Mouse (Mus musculus) heart, embryonic 13.5 days (tissue): Measurements from ENCODE around the gene Klk10. TPM values are rescaled to one million over a fixed set of nuclear protein-coding genes. Genes with fewer than 3 reads are reported as not detected.

Experiments
- ATAC-seq: fragments of 200-750 bp; cut with Nextera tagmentation; 2 replicates; pipeline ENCODE4 v1.8.0; 2017; ENCODE audit warnings: moderate TSS enrichment; ENCODE audit not compliant: insufficient number of reproducible peaks, low FRiP score, low TSS enrichment; ENCODE audit errors: extremely low read depth
- H3K27ac ChIP-seq: fragments of 300-500 bp; sonication (generic); replicated peaks from 2 replicates; pipeline ENCODE4 v1.5.1; 2015; ENCODE audit warnings: moderate library complexity, mild to moderate bottlenecking, inconsistent platforms
- H3K27me3 ChIP-seq: fragments of 300-500 bp; sonication (generic); replicated peaks from 2 replicates; pipeline ENCODE4 v1.6.1; 2015; ENCODE audit warnings: mild to moderate bottlenecking, inconsistent platforms
- H3K36me3 ChIP-seq: fragments of 300-500 bp; sonication (generic); 2 replicates; pipeline ENCODE4 v1.6.1; 2015; ENCODE audit warnings: mild to moderate bottlenecking, inconsistent platforms
- H3K4me1 ChIP-seq: fragments of 300-500 bp; sonication (generic); 2 replicates; pipeline ENCODE4 v1.6.1; 2015; ENCODE audit warnings: inconsistent platforms
- H3K4me2 ChIP-seq: fragments of 300-500 bp; sonication (generic); 2 replicates; pipeline ENCODE4 v1.6.1; 2015; ENCODE audit warnings: inconsistent platforms, mild to moderate bottlenecking, moderate library complexity
- H3K4me3 ChIP-seq: fragments of 300-500 bp; sonication (generic); 2 replicates; pipeline ENCODE4 v1.5.1; 2015; ENCODE audit warnings: moderate library complexity, mild to moderate bottlenecking, inconsistent platforms
- H3K9ac ChIP-seq: fragments of 300-500 bp; sonication (generic); 2 replicates; pipeline ENCODE4 v1.6.1; 2015; ENCODE audit warnings: inconsistent platforms, mild to moderate bottlenecking, moderate library complexity
- H3K9me3 ChIP-seq: fragments of 300-500 bp; sonication (generic); 2 replicates; pipeline ENCODE4 v1.6.1; 2016; ENCODE audit warnings: inconsistent platforms
- WGBS: fragments of 180-500 bp; shearing (Covaris S2); methylation state at CpG from one replicate; pipeline ENCODE4 v1.1.7; 2015; ENCODE audit warnings: mixed read lengths; 5-methylcytosine and 5-hydroxymethylcytosine counted together
- polyA plus RNA-seq: library from polyadenylated mRNA; unstranded; fragments of >200 nt; fragmentation: Nextera tagmentation; extraction: Ambion mirVana; gene quantifications from 2 replicates; pipeline ENCODE4 v1.2.1, GENCODE M21; 2015

The Klk10 gene
- polyA plus RNA-seq: 0.10 and 0.11 TPM in 2 replicates

DNA sequence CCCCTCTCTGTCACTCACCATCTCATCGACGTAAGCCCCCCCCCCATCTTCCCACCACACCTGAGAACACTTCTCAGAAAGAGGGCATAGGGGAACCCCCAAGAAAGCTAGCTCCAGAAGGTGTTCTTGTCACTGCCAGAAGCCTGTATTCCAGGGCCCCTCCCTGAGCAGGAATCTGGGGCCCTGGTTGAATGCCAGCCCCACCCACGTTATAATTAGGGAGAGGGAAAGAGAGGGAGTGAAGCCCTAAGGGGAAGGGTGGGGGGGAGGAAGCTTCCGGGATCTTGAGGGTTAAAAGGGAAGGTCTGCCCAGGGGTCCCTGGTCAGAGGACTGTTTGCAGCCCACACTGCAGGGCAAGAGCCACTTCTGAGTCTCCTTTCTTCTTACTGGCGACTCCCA, at the start of gene Klk10:
Gene Klk10, plus strand, starts transcription at position 290 of the 400 bp plus-strand sequence.
- Histone ChIP-seq H3K27ac (no peak within 1 kb of the TSS), H3K36me3 (no peaks in the 10 kb centered on the region), H3K4me3 (no peak within 1 kb of the TSS), H3K4me1 (peaks cover 4% of the 10 kb centered on the region), H3K9me3 (no peaks in the 10 kb centered on the region), H3K9ac (no peak within 1 kb of the TSS), H3K4me2 (no peak within 1 kb of the TSS), H3K27me3 (peaks cover 28% of the 10 kb centered on the region)
- ATAC-seq: no peak
- WGBS: 48% methylated on average over 5 of the region's 5 CpGs

- Histone ChIP-seq H3K4me2 (no peak overlapping the region), H3K27ac (peak overlapping the region; percentile 42; the same call in 1 of the 2 replicates), H3K4me1 (no peaks in the 10 kb centered on the region), H3K4me3 (no peak overlapping the region), H3K27me3 (no peaks in the 10 kb centered on the region), H3K9me3 (no peaks in the 10 kb centered on the region), H3K9ac (no peak overlapping the region), H3K36me3 (no peaks in the 10 kb centered on the region)
- 41% methylated on average over 1 of the region's 1 CpGs for WGBS
- ATAC-seq: no peak
Observed at GRCm38 (mm10) chr7:43747788-43748187, 33.0 kb upstream of the Klk10 start.

DNA sequence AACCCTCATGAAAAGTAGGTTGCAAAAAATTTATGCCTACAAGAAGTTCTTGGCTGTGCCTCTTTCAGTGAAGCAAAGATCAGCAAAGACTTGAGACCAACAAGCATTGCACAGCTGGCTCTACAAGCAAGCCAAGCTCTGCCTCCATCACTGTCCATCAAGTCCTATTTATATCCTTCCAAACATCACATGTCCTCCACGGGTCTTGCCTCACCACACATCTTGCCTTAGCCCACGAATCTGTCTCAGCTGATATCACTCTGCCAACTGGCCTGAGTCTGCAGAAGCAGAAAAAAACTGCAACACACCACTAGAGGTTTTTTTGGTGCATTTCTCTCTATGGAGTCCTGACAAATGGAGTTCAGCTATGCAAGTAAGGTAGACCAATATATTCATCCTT, 28.0 kb upstream of the Klk10 start:
- ATAC-seq: no peak
- WGBS: 33% methylated on average over 2 of the region's 2 CpGs
- H3K4me1 ChIP-seq: no peaks in the 10 kb centered on the region
- no peaks in the 10 kb centered on the region for H3K36me3 ChIP-seq
- no peaks in the 10 kb centered on the region for H3K9me3 ChIP-seq
- no peak overlapping the region for H3K4me2 ChIP-seq
- H3K4me3 ChIP-seq: no peak overlapping the region
- no peaks in the 10 kb centered on the region for H3K27me3 ChIP-seq
- H3K27ac ChIP-seq: no peak overlapping the region
- H3K9ac ChIP-seq: no peak overlapping the region

DNA sequence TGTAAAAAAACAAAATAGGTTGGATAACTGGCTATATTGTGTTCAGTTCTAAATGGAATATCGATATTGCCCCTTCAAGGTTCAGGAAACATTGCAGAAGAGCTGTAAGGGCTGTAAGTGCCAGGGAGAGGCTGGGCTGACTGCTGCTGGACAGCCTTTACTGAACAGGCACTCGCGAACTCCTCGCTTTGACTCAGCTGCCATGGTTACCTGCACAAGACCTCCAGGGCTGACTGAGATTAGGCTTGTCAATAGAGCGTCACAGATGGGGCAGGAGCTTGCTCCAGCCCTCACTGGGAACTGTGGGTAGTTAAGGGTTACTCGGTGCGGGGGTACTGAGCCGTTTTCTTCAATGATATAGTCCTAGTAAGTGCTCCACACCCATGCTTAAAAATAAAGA, 14.4 kb upstream of the Klk10 start:
- ATAC-seq: no peak
- no peak overlapping the region for H3K9ac ChIP-seq
- H3K4me2 ChIP-seq: no peak overlapping the region
- H3K36me3 ChIP-seq: no peaks in the 10 kb centered on the region
- 39% methylated on average over 8 of the region's 8 CpGs for WGBS
- no peak overlapping the region for H3K4me3 ChIP-seq
- no peaks in the 10 kb centered on the region for H3K27me3 ChIP-seq
- H3K27ac ChIP-seq: no peak overlapping the region
- no peaks in the 10 kb centered on the region for H3K9me3 ChIP-seq
- H3K4me1 ChIP-seq: no peaks in the 10 kb centered on the region

GRCm38 (mm10) chr7:43768597-43768996, 12.2 kb upstream of the Klk10 start, which contains the start of gene Klk12:
TSS of gene Klk12 (plus strand) at chr7:43768897.
- Histone ChIP-seq H3K9ac (no peak within 1 kb of the TSS), H3K4me1 (no peaks in the 10 kb centered on the region), H3K9me3 (no peaks in the 10 kb centered on the region), H3K27ac (no peak within 1 kb of the TSS), H3K36me3 (no peaks in the 10 kb centered on the region), H3K4me2 (no peak within 1 kb of the TSS), H3K27me3 (no peaks in the 10 kb centered on the region), H3K4me3 (no peak within 1 kb of the TSS)
- 66% methylated on average over 4 of the region's 4 CpGs for WGBS
- ATAC-seq: no peak

DNA sequence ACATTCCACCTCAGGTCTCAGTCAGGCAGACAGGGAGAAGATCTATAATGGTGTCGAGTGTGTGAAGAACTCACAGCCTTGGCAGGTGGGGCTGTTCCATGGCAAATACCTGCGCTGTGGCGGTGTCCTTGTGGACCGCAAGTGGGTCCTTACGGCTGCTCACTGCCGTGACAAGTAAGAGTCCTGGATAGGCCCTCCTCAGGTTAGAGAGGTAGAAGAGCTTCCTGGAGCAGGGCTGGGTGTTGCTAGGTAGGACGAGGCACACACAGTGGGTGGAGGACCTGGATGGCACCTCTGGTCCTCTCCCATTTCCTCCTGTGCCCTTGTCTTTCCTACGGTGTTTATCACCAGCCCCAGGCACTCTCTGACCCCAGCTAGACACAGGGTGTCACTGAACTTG, 11.2 kb upstream of the Klk10 start:
- H3K9ac ChIP-seq: no peak overlapping the region
- no peaks in the 10 kb centered on the region for H3K4me1 ChIP-seq
- H3K9me3 ChIP-seq: no peaks in the 10 kb centered on the region
- no peak overlapping the region for H3K27ac ChIP-seq
- no peaks in the 10 kb centered on the region for H3K27me3 ChIP-seq
- WGBS: 86% methylated on average over 8 of the region's 8 CpGs
- H3K36me3 ChIP-seq: no peaks in the 10 kb centered on the region
- ATAC-seq: no peak
- H3K4me2 ChIP-seq: no peak overlapping the region
- no peak overlapping the region for H3K4me3 ChIP-seq

- Histone ChIP-seq H3K27ac (no peak overlapping the region), H3K36me3 (no peaks in the 10 kb centered on the region), H3K27me3 (no peaks in the 10 kb centered on the region), H3K4me1 (no peaks in the 10 kb centered on the region), H3K4me3 (no peak overlapping the region), H3K9me3 (no peaks in the 10 kb centered on the region), H3K9ac (no peak overlapping the region), H3K4me2 (no peak overlapping the region)
- no peak for ATAC-seq
- 81% methylated on average over 10 of the region's 10 CpGs for WGBS
Observed at GRCm38 (mm10) chr7:43770701-43771100, 10.1 kb upstream of the Klk10 start.

- no peaks in the 10 kb centered on the region for H3K4me1 ChIP-seq
- H3K9ac ChIP-seq: no peak overlapping the region
- no peaks in the 10 kb centered on the region for H3K27me3 ChIP-seq
- no peak overlapping the region for H3K27ac ChIP-seq
- 73% methylated on average over 6 of the region's 6 CpGs for WGBS
- H3K4me2 ChIP-seq: no peak overlapping the region
- no peaks in the 10 kb centered on the region for H3K36me3 ChIP-seq
- ATAC-seq: no peak
- H3K9me3 ChIP-seq: no peaks in the 10 kb centered on the region
- no peak overlapping the region for H3K4me3 ChIP-seq
Observed at GRCm38 (mm10) chr7:43771916-43772315, 8.9 kb upstream of the Klk10 start.

- H3K4me3 ChIP-seq: no peak overlapping the region
- H3K27ac ChIP-seq: no peak overlapping the region
- H3K27me3 ChIP-seq: no peaks in the 10 kb centered on the region
- no peaks in the 10 kb centered on the region for H3K36me3 ChIP-seq
- H3K4me1 ChIP-seq: no peaks in the 10 kb centered on the region
- no peak overlapping the region for H3K4me2 ChIP-seq
- 52% methylated on average over 3 of the region's 3 CpGs for WGBS
- no peak overlapping the region for H3K9ac ChIP-seq
- no peaks in the 10 kb centered on the region for H3K9me3 ChIP-seq
- ATAC-seq: no peak
Observed at GRCm38 (mm10) chr7:43772901-43773300, 7.9 kb upstream of the Klk10 start.

- no peak within 1 kb of the TSS for H3K4me2 ChIP-seq
- WGBS: 81% methylated on average over 5 of the region's 5 CpGs
- ATAC-seq: no peak
- no peaks in the 10 kb centered on the region for H3K36me3 ChIP-seq
- H3K27ac ChIP-seq: no peak within 1 kb of the TSS
- no peak within 1 kb of the TSS for H3K4me3 ChIP-seq
- no peaks in the 10 kb centered on the region for H3K27me3 ChIP-seq
- no peak within 1 kb of the TSS for H3K9ac ChIP-seq
- no peaks in the 10 kb centered on the region for H3K4me1 ChIP-seq
- H3K9me3 ChIP-seq: no peaks in the 10 kb centered on the region
Observed at GRCm38 (mm10) chr7:43774364-43774763, 6.5 kb upstream of the Klk10 start, which contains the start of gene Klk11. TSS of gene Klk11 (plus strand) at chr7:43774604.

DNA sequence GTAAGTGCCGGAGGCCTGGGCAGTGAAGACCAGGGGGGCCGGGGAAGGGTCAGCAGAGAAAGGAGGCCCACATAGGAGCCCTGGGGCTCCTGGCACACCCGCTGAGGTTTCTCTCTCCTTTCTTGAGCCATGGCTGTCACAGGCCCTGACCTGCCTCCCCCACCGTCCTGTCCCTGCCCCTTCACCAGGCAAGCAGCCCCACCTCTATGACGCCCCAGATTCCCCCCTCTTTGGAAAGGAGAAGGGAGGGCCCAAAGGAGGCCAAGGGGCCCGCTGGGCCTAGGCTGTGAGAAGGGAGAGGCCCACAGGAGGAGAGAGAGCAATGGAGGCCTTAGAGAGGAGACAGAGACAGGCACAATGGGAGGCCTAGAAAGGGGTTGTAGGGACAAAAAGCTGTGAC, 6.0 kb upstream of the Klk10 start:
- ATAC-seq: no peak
- Histone ChIP-seq H3K27ac (no peak overlapping the region), H3K9me3 (no peaks in the 10 kb centered on the region), H3K4me1 (no peaks in the 10 kb centered on the region), H3K36me3 (no peaks in the 10 kb centered on the region), H3K4me2 (no peak overlapping the region), H3K27me3 (no peaks in the 10 kb centered on the region), H3K4me3 (no peak overlapping the region), H3K9ac (no peak overlapping the region)
- 49% methylated on average over 6 of the region's 6 CpGs for WGBS

DNA sequence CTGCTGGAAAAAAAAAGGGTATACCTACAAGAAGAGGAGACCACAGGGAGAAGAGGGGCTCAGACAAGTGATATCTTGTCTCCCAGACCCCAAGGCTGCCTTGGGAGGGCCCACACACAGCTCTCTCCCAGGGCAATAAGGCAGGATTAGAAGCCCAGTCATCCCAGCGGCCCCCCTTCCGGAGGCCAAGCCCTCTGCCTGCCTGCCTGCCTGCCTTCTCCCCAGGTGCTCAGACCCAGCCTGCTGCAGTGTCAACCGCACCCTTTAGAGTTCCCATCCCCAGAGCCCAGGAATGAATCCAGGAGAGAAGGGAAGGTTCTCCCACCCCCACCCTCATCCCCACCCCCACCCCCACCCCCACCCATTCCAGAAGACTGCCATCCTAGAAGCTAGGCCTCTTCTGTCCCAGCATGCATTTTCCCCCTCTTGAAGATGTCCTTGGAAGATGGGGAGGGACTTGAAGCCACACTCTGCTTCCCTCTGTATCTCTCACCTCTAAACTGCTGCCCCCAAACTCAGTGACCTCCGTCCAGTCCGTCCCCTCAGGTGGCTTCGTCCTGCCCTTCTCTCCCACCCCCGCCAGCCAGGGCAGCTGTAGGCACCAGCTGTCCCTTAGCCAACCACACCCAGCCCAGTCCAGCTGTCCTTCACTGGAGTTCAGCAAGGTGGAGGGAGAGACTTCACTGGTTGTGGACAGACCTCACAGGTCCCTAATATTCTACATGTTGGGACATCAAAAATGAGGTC, 5.4 kb upstream of the Klk10 start:
- Histone ChIP-seq H3K4me1 (no peaks in the 10 kb centered on the region), H3K4me2 (no peak overlapping the region), H3K36me3 (no peaks in the 10 kb centered on the region), H3K27me3 (no peaks in the 10 kb centered on the region), H3K9me3 (no peaks in the 10 kb centered on the region), H3K27ac (no peak overlapping the region), H3K4me3 (no peak overlapping the region), H3K9ac (no peak overlapping the region)
- 44% methylated on average over 7 of the region's 7 CpGs for WGBS
- no peak for ATAC-seq
